Mouse (Mus musculus) left cerebral cortex, adult 11 months (tissue): ENCODE data around the gene Tmem262.
"Not testable (repeated sequence)": the region's sequence is repeated elsewhere in the genome, so short reads cannot be mapped to it uniquely, and the experiment has no call there.

Source experiments
- DNase-seq: peaks from one replicate; pipeline ENCODE4 v3.0.0; 2022; ENCODE audit warnings: low spot score

The Tmem262 gene

GRCm38 (mm10) chr19:6079983-6080480 lies at the start of gene Tmem262:
Gene Tmem262, plus strand, starts transcription at chr19:6080033.
- DNase-seq = no peak

DNA sequence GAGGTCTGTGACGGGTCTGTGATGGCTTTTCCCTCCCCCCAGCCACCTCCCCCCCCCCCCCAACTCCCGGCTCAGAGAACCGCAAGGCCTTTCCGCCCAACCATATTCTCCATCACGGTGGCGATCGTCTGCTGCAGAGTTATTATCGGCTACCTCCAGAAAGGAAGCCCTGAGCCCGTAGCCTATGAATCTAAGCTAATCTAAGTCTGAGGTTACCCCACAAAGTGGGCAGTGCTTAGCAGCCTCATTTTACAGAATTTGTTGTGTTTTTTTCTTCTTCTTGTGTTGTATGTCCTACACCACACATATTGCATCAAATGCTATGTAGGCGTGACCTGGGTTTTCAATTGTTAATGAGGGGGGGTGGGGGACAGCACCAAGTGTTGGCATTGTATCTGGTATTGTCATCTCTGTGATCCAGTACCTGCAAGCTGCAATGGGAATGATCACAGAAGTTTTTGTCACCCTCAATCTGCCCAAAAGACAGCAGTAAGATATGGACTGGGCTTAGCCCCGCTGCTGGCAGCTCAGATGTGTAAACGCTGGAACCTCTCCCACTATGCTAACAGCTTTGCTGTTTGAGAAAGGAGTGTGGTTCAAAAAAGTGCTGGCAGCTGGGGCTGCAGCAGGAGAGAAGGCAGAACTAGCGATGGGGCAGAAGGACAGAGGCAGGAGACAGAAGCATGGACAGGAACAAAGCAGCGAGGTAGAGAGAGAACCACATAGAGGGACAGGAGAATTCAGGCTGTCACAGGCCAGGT lies 49.1 kb upstream of the Tmem262 start:
- DNase-seq = no peak

DNA sequence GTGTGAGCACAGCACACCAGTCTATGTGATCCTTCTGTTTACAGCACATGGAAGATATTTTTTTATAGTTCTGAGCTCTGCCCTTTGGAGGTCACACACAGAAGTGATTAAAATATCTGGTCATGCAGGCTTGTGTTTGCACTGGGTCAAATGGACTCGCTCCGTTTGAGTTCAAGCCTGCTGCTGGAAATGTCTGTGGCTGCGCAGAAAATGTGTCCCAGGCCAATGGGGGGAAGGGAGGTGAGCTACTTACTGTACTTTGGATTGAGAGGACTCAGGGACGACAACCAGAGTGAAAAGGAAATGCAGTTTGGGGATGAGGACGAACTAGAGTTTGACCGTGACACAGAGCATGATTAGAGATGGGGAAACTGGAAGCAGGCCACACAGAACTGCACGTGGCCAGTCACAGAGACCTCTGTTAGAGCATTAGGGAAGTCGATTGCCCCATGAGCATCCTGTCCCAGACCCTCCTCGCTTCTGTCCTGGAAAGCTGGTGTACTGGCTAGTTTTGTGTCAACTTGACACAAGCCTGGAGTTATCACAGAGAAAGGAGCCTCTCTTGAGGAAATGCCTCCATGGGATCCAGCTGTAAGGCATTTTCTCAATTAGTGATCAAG lies 43.8 kb upstream of the Tmem262 start:
- DNase-seq = no peak

- DNase-seq = no peak
Measured at GRCm38 (mm10) chr19:6037695-6038094, 42.1 kb upstream of the Tmem262 start.

DNA sequence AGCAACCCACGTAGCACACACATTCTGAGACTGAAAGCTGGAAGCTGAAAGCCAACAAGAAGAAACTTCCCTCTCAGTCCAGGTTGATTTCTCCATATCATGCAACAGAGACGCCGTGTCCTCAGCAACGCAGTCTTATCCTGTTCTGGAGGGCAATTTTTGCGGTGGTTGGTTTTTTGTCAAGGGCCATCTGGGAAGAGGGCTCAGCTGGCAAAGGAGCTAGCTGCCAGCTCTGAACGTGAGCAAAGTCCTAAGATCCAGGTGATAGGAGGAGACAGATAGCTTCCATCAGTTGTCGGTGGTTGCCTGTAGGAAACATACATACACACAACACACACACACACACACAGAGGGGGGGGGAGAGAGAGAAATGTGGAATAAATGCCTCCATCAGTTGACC lies 41.5 kb upstream of the Tmem262 start:
- no peak for DNase-seq

DNA sequence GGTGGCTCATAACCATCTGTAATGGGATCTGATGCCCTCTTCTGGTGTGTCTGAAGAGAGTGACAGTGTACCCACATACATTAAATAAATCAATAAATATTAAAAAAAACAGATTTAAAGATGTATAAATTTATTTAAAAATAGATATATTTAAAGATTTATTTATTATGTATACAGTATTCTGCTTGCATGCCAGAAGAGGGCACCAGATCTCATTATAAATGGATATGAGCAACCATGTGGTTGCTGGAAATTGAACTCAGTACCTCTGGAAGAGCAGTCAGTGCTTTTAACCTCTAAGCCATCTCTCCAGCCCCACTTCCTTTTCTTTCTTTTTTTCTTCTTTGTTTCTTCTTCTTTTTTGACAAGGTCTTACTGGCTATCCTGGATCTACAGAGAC lies 39.8 kb upstream of the Tmem262 start:
- DNase-seq = no peak

DNA sequence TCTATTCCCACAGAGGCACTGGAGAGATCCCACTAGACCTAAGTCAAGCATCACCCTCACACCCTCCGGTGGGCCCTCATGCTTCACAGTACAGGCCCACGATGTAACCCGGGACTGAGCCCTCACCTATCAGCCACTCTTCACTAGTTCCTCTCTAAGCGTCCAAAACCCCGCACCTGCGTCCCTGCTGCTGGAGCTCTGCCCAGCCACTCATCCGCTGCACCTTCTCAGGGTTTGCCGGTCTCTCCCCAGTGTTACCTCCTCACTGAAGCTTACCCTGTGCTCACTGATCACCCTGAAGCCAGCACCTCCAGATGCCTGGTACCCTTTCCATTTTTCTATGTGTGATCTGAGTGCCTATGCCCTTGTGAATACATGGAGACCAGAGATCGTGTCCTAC lies 37.5 kb upstream of the Tmem262 start:
- DNase-seq = no peak

DNA sequence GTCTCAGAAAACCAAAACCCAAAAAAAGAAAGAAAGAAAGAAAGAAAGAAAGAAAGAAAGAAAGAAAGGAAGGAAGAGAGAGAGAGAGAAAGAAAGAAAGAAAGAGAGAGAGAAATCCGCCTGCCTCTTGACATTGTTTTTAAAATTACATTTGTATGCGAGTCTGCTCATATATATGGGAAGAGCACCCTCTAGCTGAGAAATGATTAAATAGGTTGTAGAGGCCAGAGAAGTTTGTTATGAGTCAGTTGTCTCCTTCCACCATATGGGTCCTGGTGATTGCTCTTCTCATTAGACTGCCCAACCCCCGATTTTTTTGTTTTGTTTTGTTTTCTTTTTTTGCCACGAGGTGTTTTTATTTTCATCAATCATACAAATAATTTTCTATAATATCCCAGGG lies 35.7 kb upstream of the Tmem262 start:
- DNase-seq = not testable (repeated sequence)

GRCm38 (mm10) chr19:6045366-6046293 lies 34.2 kb upstream of the Tmem262 start:
- DNase-seq = no peak

DNA sequence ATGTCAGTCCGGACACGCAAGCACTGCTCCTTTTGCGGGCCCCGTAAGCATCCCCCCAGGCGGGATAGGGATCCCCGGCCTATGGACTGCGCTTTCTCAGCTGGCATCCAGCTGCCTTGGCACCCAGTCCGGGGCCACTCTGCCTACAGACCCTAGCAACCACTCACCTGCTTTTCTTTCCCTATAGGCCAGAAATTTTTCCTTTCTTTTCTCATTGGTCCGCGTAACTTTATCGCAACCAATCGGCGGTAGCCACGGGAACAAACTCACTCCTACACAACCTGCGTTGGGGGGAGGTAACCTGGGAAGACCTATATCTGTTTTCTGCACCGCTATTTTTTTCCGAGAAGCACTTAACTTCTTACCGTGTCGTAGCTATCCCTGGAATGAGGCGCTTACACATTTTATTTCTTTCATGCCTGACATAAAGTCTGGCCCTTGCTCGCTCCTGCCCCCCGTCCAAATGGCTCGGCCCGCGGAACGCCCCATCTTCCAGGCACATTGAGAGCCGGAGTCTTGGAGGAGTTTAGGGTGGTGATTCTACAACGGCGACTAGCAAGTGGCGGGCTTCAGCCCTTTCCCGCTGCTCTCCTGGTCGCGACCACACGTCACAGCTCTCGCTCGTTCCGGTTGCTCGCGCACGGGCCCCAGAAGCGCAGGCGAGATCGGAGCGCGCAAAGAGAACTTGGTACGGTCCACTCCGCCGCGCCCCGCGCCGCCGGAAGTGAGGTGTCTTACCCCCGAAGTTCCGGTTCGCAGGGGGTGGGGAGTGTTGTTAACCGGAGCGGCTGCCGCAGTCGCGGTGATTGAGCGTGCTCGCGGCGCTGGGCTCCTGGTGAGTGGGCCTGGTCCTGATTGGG lies 33.3 kb upstream of the Tmem262 start, which contains the start of gene Syvn1:
TSS of gene Syvn1 (plus strand) at position 283 of the 860 bp plus-strand sequence.
- DNase-seq = peak; percentile 90

DNA sequence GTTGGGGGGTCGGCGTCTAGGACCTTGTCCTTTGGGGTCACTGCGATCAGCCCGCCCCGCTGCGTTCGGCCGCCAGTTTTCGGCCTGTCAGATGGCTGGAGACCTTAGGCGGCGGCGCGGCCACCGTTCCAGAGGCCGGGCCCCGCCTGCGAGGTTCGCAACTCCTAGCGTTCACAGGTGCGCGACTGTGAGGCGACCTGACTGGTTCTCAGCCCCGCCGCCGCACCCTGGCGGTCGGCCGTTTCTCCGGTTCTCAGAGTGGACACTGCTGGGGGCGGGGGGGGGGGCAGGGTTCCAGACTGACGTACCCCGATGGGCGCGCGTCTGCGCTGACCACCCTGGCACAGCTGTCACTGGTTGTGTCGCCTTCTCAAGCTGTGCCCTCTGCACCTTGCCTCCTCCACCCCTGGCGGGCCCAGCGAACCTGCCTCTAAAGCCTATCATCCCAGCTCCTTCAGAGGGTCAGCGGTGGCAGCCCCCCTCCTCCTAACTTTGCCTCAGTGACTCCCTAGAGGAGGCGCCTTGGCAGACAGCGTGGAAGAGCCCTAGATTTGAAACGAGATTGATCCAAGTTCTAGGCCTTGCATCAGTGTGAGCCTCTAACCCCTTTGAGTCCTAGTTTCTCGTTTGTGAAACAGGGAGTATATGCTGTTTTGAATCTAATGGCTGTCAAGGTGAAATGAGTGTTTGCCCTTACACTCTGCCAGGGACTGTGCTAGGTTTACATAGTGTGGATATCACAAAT lies 32.5 kb upstream of the Tmem262 start:
- no peak for DNase-seq

- DNase-seq = no peak
Measured at GRCm38 (mm10) chr19:6047899-6048166, 32.0 kb upstream of the Tmem262 start.

GRCm38 (mm10) chr19:6048681-6049410 lies 31.0 kb upstream of the Tmem262 start:
- DNase-seq = no peak

- no peak for DNase-seq
Measured at GRCm38 (mm10) chr19:6052516-6052915, 27.3 kb upstream of the Tmem262 start.

- no peak for DNase-seq
Measured at GRCm38 (mm10) chr19:6054296-6054695, 25.5 kb upstream of the Tmem262 start.

GRCm38 (mm10) chr19:6056696-6057095 lies 23.1 kb upstream of the Tmem262 start:
- no peak for DNase-seq

DNA sequence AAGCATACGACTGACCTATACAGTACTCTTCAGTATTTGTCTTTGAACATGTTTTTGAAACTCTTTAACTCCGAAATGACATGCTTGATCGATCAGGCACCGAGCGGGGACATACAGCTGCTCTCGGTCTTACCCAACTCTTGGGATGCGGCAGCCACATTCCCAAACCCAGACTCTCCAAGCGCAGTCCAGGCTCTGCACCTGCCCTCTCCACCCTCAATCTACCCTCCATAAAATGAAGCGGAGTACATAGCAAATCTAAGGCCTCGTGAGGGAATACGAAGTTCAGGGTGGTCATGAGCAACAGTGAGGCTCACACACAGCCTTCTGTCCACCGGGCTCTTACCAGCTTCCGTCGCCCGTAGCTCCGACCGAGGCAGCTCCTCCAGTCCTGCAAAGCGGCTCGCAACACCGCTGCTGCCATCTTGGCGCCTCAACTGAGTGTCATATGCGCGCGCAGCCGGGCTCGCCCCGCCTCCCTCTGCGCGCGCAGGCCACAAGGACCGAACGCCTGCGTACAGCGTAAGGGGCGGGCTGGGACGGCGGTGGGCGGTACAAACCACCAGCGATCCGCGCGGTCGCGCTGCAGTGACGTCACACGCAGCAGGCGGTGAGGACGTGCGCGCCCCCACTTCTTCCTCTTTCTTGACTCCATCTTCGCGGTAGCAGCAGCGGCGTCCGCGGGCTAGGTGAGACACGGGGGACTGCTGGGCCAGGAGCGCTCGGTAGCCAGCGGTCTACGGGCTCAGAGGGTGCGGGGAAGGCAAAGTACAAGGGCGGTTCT lies 22.3 kb upstream of the Tmem262 start, which contains the start of the genes Mrpl49 and Fau:
TSS of gene Mrpl49 (minus strand) at position 473 of the 784 bp plus-strand sequence.
TSS of gene Fau (plus strand) at position 532 of the 784 bp plus-strand sequence.
- peak; percentile 95 for DNase-seq

DNA sequence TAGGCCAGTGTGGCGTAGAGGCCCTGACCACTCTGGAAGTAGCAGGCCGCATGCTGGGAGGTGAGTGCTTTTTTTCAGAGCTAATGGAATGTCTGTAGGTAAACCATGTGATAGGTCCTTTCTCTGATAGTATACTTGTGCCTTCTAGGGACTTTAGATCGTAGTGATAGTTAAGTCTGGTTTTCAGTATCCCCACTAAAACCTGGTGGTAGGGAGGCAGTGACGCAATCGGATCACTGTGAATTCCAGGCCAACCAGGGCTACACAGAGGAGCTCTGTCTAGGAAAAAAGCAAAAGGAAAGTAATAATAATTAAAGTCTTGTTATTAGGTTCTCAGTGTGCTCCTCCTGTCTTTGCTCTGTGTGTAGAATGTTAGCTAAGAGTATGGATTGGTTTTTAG lies 21.3 kb upstream of the Tmem262 start:
- DNase-seq = no peak

DNA sequence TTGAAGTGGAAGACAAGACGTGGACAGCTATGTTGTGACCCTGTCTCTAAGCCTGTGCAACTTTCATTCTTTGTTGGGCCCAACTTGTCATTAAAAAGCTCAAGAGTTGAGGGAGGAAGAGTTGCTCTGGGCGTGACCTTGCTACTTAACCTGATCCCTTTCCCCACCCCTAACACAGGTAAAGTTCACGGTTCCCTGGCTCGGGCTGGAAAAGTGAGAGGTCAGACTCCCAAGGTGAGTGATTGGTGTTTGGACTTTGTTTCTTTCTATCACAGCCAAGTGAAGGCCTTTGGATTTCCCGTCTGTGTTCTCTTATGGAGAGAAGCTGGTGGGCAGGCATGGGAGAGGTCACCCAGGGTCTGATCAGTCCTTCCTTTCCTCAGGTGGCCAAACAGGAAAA lies 20.9 kb upstream of the Tmem262 start:
- no peak for DNase-seq
